30 mouse cellular contexts compared by ENCODE assay signal in genomic region chr15:95966979-95967378, GRCm38 (mm10).
"Had no signal": no experiment of that assay in that cellular context is flagged by ENCODE, and none has a peak within 500 bp of the region (broad histone marks: within the 10 kb centered on the region; RNA-seq: fewer than 3 reads in every experiment).

No protein-coding gene starts in this region.

- H3K4me1 ChIP-seq: liver, embryonic 12.5 days; liver, embryonic 13.5 days; liver, embryonic 15.5 days; lung, embryonic 15.5 days had no signal

- H3K9ac ChIP-seq: limb, embryonic 12.5 days; limb, embryonic 13.5 days; limb, embryonic 15.5 days; liver, embryonic 12.5 days; liver, embryonic 13.5 days; liver, embryonic 14.5 days; liver, embryonic 15.5 days; liver, postnatal 0 days; lung, embryonic 14.5 days; lung, embryonic 15.5 days; midbrain, embryonic 12.5 days; midbrain, embryonic 13.5 days; midbrain, embryonic 15.5 days; neural tube, embryonic 12.5 days had no signal

- DNase-seq: left cerebral cortex, postnatal 4 days; liver; liver, embryonic 13.5 days; liver, postnatal 0 days; lung, adult 18-20 months; lung, adult 2 months; lung, embryonic 14.5 days; lung, postnatal 10 days; lung, postnatal 14 days; lung, postnatal 36 days; lung, postnatal 4 days; midbrain, embryonic 14.5 days had no signal

- H3K36me3 ChIP-seq: midbrain, embryonic 15.5 days had no signal

- H3K4me2 ChIP-seq: limb, embryonic 12.5 days; limb, embryonic 13.5 days; limb, embryonic 15.5 days; liver, embryonic 11.5 days; liver, embryonic 12.5 days; liver, embryonic 13.5 days; liver, embryonic 15.5 days; lung, embryonic 14.5 days; lung, embryonic 15.5 days; midbrain, embryonic 11.5 days; midbrain, embryonic 12.5 days; midbrain, embryonic 13.5 days; midbrain, embryonic 15.5 days; neural tube, embryonic 12.5 days had no signal

- H3K4me3 ChIP-seq: limb, embryonic 10.5 days; limb, embryonic 12.5 days; limb, embryonic 13.5 days; limb, embryonic 15.5 days; liver, embryonic 12.5 days; liver, embryonic 13.5 days; liver, embryonic 15.5 days; lung, embryonic 15.5 days; midbrain, embryonic 10.5 days; midbrain, embryonic 12.5 days; midbrain, embryonic 13.5 days; midbrain, embryonic 15.5 days; myocyte; neural tube, embryonic 12.5 days had no signal

- H3K9me3 ChIP-seq: limb, embryonic 10.5 days; limb, embryonic 12.5 days; limb, embryonic 13.5 days; limb, embryonic 15.5 days; liver, embryonic 12.5 days; liver, embryonic 13.5 days; liver, embryonic 15.5 days; lung, embryonic 15.5 days; megakaryocyte, embryonic 14.5 days; midbrain, embryonic 10.5 days; midbrain, embryonic 12.5 days; midbrain, embryonic 13.5 days; midbrain, embryonic 15.5 days; neural tube, embryonic 12.5 days had no signal

- H3K27me3 ChIP-seq: limb, embryonic 12.5 days; limb, embryonic 13.5 days; limb, embryonic 15.5 days; liver, embryonic 12.5 days; liver, embryonic 13.5 days; liver, embryonic 15.5 days; lung, embryonic 15.5 days; megakaryocyte, embryonic 14.5 days; midbrain, embryonic 12.5 days; midbrain, embryonic 13.5 days; midbrain, embryonic 15.5 days; neural tube, embryonic 12.5 days had no signal

- H3K27ac ChIP-seq: limb, embryonic 10.5 days; limb, embryonic 12.5 days; limb, embryonic 13.5 days; limb, embryonic 15.5 days; liver, embryonic 12.5 days; liver, embryonic 13.5 days; liver, embryonic 14.5 days; liver, embryonic 15.5 days; lung, embryonic 15.5 days; macrophage; midbrain, embryonic 10.5 days; midbrain, embryonic 12.5 days; midbrain, embryonic 13.5 days; midbrain, embryonic 15.5 days; neural tube, embryonic 12.5 days had no signal
